Mouse (Mus musculus) lung, adult 2 months (tissue): ENCODE data around the gene Cul7. TPM values are rescaled to one million over a fixed set of nuclear protein-coding genes. Genes with fewer than 3 reads are reported as not detected.

Experiments used
- DNase-seq: peaks from one replicate; pipeline ENCODE4 v3.0.0; 2022
- H3K4me1 ChIP-seq: fragments of 200-500 bp; 2 replicates; pipeline ENCODE4 v1.6.1; 2011; ENCODE audit warnings: low read length; ENCODE audit not compliant: control insufficient read depth, insufficient read depth
- H3K4me3 ChIP-seq: fragments of 200-500 bp; replicated peaks from 2 replicates; pipeline ENCODE3; 2011; ENCODE audit warnings: low read depth, mild to moderate bottlenecking, control low read depth, low read length; ENCODE audit errors: extremely low read depth
- CTCF ChIP-seq: fragments of 200-500 bp; IDR thresholded peaks from 2 replicates; pipeline ENCODE4 v1.5.1; 2011; ENCODE audit warnings: mild to moderate bottlenecking, low read length, control low read depth; ENCODE audit not compliant: insufficient read depth
- POLR2A ChIP-seq: fragments of 200-500 bp; IDR thresholded peaks from 2 replicates; pipeline ENCODE4 v1.6.1; 2011; ENCODE audit warnings: low read depth, mild to moderate bottlenecking, control low read depth, low read length, borderline replicate concordance; ENCODE audit errors: extremely low read depth
- WGBS: fragments of 180-500 bp; shearing (Covaris S2); methylation state at CpG from one replicate; pipeline ENCODE4 v1.1.7; 2018; 5-methylcytosine and 5-hydroxymethylcytosine counted together
- polyA plus RNA-seq: library from polyadenylated mRNA; depleted of rRNA; stranded (reverse); fragments of >200 nt; gene quantifications from 2 replicates; pipeline ENCODE4 v1.2.3, GENCODE M21; 2012

Cul7 gene
- polyA plus RNA-seq, 1 experiment, result 45.7 TPM

GRCm38 (mm10) chr17:46624598-46624997 is 25.5 kb upstream of the Cul7 start:
- H3K4me1 ChIP-seq, result peaks cover 15% of the 10 kb centered on the region
- 48% methylated on average over 12 of the region's 12 CpGs for WGBS
- H3K4me3 ChIP-seq, result no peak overlapping the region
- DNase-seq, result no peak
- TF ChIP-seq POLR2A (no peak), CTCF (no peak)

- no peak overlapping the region for H3K4me3 ChIP-seq
- peaks cover 9% of the 10 kb centered on the region for H3K4me1 ChIP-seq
- DNase-seq, result no peak
- no peak for TF ChIP-seq CTCF
- TF ChIP-seq POLR2A, result peak; percentile 19; the same call in 1 of the 2 replicates
- WGBS, result 57% methylated on average over 6 of the region's 6 CpGs
Observed at GRCm38 (mm10) chr17:46627409-46627808, 22.7 kb upstream of the Cul7 start.

- DNase-seq, result no peak
- 2% methylated on average over 13 of the region's 13 CpGs for WGBS
- TF ChIP-seq POLR2A (no peak), CTCF (no peak)
- H3K4me3 ChIP-seq, result peak overlapping the region; percentile 85
- H3K4me1 ChIP-seq, result peaks cover 9% of the 10 kb centered on the region
Observed at GRCm38 (mm10) chr17:46628471-46628790, 21.7 kb upstream of the Cul7 start.

- Histone ChIP-seq H3K4me3 (peak within 1 kb of the TSS; percentile 85), H3K4me1 (peaks cover 7% of the 10 kb centered on the region)
- peak; percentile 67 for DNase-seq
- 1% methylated on average over 60 of the region's 90 CpGs for WGBS
- TF ChIP-seq POLR2A, result no peak
- TF ChIP-seq CTCF, result no peak
Observed at GRCm38 (mm10) chr17:46628791-46629684, 21.1 kb upstream of the Cul7 start, which contains the start of gene Ptk7. TSS of gene Ptk7 (minus strand) at chr17:46629504.

GRCm38 (mm10) chr17:46629685-46630441 is 20.3 kb upstream of the Cul7 start:
- DNase-seq, result no peak
- TF ChIP-seq POLR2A (peak; percentile 48; the same call in 1 of the 2 replicates), CTCF (no peak)
- H3K4me3 ChIP-seq, result peak overlapping the region; percentile 85
- 26% methylated on average over 12 of the region's 12 CpGs for WGBS
- 0 out of 2 replicates have a peak, but pooled peaks cover 2% of the 10 kb centered on the region for H3K4me1 ChIP-seq

- whole genome bisulfite sequencing, result 22% methylated on average over 15 of the region's 15 CpGs
- peak; percentile 23 for TF ChIP-seq CTCF
- no peak for TF ChIP-seq POLR2A
- no peak for DNase-seq
- Histone ChIP-seq H3K4me1 (peaks cover 3% of the 10 kb centered on the region; the same call in 1 of the 2 replicates), H3K4me3 (no peak overlapping the region)
Observed at GRCm38 (mm10) chr17:46636831-46637523, 13.2 kb upstream of the Cul7 start.

- TF ChIP-seq POLR2A (no peak), CTCF (no peak)
- peaks cover 9% of the 10 kb centered on the region for H3K4me1 ChIP-seq
- WGBS, result 78% methylated on average over 9 of the region's 9 CpGs
- no peak for DNase-seq
- no peak overlapping the region for H3K4me3 ChIP-seq
Observed at GRCm38 (mm10) chr17:46639929-46640328, 10.2 kb upstream of the Cul7 start.

- DNase-seq, result no peak
- peaks cover 11% of the 10 kb centered on the region for H3K4me1 ChIP-seq
- 88% methylated on average over 17 of the region's 17 CpGs for WGBS
- no peak overlapping the region for H3K4me3 ChIP-seq
- TF ChIP-seq POLR2A (no peak), CTCF (no peak)
Observed at GRCm38 (mm10) chr17:46642060-46642459, 8.1 kb upstream of the Cul7 start.

GRCm38 (mm10) chr17:46644152-46644805 is 5.9 kb upstream of the Cul7 start:
- 85% methylated on average over 12 of the region's 12 CpGs for WGBS
- H3K4me3 ChIP-seq, result no peak overlapping the region
- TF ChIP-seq POLR2A (no peak), CTCF (no peak)
- H3K4me1 ChIP-seq, result peaks cover 8% of the 10 kb centered on the region
- no peak for DNase-seq
